Mouse (Mus musculus) adrenal gland, postnatal 4 days (tissue): ENCODE results near the gene Adap2. TPM values are rescaled to one million over a fixed set of nuclear protein-coding genes. Genes with fewer than 3 reads are reported as not detected.

Source experiments
- DNase-seq, 2 experiments: peaks; one replicate each; pipeline ENCODE4 v3.0.0; 2021 to 2022; ENCODE audit warnings: low spot score in 2 of 2, mixed read lengths in 2 of 2
- total RNA-seq, 2 experiments: library from RNA; stranded (reverse); gene quantifications; 2 replicates each; pipeline ENCODE4 v1.2.3; 2021

Gene Adap2
- total RNA-seq, 2 experiments from 2014 or later: 11.4 to 14.3 TPM

DNA sequence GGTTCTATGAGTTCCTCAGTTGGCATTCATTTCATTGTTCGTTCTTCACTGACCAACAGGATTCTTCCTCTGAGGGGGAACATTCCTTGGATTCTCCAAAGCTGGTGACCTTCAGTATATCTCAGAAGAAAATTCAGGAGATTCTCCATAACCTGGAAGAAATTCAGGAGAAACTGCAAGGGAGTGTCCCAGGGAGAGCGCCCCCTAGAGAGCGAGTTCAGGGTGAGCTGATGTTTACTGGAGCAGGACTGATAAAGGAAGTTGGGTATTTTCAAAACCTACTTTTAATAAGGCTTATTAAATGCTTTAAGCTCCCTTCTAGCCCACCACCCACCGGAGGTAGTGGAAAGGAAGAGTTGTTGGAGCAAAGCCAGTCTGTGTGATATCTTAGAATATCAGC, 39.9 kb downstream of the Adap2 start:
- DNase-seq: no peak

GRCm38 (mm10) chr11:80196351-80196750, 42.4 kb downstream of the Adap2 start:
- DNase-seq: no peak

DNA sequence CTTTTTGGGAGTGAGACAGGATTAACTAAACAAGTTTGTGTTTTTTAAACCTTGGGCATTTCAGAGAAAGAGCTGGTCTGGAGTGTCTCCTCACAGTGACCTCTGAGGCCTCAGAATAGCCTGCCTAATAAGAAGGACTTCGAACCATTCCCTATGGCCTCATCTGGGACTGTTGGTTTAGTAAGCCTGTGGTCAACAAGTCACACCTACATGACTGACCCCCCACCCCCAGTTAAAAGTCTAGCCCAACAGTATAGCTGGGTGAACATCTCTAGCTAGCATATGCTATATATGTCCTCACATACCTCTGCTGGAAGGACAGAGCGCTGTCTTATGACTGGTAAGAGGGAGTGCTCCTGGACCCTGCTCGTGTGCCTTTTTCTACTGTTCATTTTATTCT, 45.4 kb downstream of the Adap2 start:
- no peak for DNase-seq

- no peak for DNase-seq
These were observed 45.9 kb downstream of the Adap2 start for GRCm38 (mm10) chr11:80199773-80200172.

- no peak for DNase-seq
These were observed 46.4 kb downstream of the Adap2 start for GRCm38 (mm10) chr11:80200326-80200725.

DNA sequence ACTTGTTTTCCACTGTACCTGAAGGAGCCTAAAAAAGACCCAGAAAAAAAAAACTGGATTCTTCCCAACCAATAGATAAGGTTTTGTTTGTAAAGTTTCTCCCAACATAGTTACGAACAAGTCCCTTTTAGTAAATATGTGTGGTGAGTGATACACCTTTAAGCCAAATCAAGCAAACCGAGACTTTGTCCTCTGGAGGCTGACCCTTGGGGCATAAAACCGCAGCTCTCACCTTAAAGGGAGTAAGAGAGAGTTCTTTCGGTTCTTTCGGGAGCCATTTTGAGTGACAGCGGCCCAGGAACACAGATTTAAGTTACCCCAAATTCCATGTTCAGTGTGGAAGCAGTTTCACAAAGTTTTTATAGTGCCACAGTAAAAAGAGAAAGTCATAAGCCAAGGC, 48.4 kb downstream of the Adap2 start:
- DNase-seq: no peak

GRCm38 (mm10) chr11:80204037-80204436, 50.1 kb downstream of the Adap2 start:
- no peak for DNase-seq

DNA sequence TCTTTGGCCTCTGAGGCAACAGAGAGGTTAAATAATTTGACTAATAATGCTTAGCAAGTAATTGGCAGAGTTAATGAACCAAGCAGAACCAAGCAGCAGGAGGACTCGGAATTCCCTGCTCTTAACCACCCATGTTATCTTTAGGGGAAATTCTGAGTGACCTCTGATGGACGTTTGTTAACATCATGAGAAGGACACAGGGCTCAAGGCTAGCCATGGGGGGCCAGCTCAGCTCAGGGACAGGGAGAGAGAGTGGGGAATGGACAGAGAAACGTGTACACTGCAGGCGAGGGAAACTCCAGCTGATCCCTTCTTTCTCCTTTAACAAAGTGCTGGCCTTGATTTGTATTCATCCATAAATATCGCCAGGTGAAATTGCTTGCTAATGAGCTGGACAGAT, 51.0 kb downstream of the Adap2 start:
- no peak for DNase-seq

- DNase-seq: no peak
These were observed 54.6 kb downstream of the Adap2 start for GRCm38 (mm10) chr11:80208465-80208859.

- DNase-seq: peak; percentile 95 to 96
These were observed 55.2 kb downstream of the Adap2 start, which contains the start of gene Rhot1 for GRCm38 (mm10) chr11:80208860-80209800. Rhot1 (plus strand) TSS chr11:80209019.

DNA sequence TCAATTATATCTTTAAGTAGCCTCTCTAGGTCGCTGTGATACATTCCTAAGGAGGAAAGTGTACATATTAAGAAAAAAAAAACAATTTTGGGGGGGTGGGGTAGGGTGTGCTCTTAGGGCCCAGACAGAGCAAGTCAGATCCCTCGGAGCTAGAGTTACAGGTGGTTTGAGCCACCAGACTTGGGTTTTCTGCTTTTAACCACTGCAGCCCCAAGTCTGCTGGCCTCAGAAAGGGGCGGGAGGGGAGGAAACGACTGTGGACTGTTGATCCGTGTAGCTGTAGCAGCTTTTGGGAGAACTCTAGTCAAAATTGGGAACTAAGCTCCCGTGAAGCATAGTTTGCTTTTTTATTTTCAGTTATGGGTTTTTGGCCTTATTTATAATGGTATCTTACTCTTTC, 56.4 kb downstream of the Adap2 start:
- no peak for DNase-seq

DNA sequence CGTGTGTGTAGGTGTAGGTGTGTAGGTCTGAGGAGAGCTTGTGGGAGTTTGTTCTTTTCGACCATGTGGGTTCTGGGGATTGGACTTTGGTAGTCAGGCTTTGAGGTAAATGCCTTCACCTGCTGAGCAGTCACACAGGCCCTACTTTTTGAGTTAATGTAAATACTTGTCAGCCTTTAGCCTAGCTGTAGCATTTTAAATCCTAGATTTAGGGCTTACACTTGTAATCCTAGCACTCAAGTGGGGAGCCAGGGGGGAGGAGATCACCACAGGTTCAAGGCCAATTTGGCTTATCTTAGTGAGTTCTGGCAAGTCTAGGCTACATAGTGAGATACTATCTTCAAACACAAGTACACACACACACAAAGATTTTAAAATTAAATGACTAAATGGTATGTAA, 58.4 kb downstream of the Adap2 start:
- DNase-seq: no peak

DNA sequence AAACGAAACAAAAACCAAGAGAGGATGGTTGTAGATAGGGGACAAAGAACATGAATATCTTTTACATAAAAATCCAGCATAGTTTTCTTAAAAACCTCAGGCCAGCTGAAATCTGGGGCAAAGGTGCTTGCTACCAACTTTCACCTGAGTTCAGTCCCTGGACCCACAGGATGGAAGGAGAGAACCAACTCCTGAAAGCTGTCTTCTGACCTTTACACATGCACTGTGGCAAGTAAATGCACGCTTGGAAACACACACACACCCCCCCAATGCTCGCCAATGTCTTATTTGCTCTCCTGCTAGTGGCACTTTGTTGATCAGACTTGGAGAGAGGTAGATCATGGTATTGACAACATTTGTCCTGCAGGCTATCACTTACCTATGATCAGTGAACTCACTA, 61.4 kb downstream of the Adap2 start:
- DNase-seq: no peak

DNA sequence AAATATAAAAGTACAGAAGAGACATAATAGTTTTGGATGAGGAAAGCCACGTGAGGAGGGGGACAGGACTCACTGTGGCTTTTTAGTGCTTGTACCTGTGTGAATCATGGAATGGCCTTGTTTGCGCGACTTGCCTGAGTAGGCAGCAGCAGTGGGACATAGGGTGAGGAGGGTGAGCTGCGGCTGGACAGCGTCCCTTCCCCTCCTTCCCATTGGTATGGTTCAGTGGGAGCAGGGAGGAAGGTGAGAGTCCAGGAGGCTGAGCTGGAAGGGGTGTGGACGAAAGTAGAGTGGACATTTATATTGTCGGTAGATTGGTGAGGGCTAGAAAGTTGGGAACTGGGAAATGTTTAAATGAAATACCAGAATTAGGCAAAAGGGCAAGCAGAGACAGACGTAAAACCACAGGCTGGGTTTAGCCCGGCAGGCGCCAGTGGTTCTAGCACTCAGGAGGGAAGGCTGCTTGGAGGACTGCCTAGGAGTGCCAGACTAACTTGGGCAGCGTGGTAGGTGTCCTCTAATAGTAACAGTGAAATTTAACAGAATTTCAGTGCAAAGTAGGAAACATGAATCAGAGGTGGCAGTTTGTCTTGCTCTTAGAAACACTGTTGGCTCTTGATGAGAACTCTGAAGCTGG, 64.9 kb downstream of the Adap2 start:
- no peak for DNase-seq

Other genes with a start within 250 kb of the Adap2 start
- gene Utp6, start 191.7 kb upstream of the Adap2 start, total RNA-seq: 10 to 100 TPM; 35.3 to 39.7 TPM
- gene Suz12, start 161.0 kb upstream of the Adap2 start, total RNA-seq: 10 to 100 TPM; 80.8 to 83.1 TPM
- 10 to 100 TPM; 25.1 to 28.0 TPM for gene Crlf3, start 73.1 kb upstream of the Adap2 start, total RNA-seq
- 10 to 100 TPM; 10.1 to 10.8 TPM for gene Atad5, start 64.7 kb upstream of the Adap2 start, total RNA-seq
- gene Tefm, start 11.9 kb upstream of the Adap2 start, total RNA-seq: 10 to 100 TPM; 20.9 to 22.8 TPM
- gene Rnf135, start 29.7 kb downstream of the Adap2 start, total RNA-seq: 10 to 100 TPM; 16.0 to 16.2 TPM
- 10 to 100 TPM; 61.4 to 65.9 TPM for gene Rhot1, start 54.9 kb downstream of the Adap2 start, total RNA-seq
- 1 to 10 TPM; 3.9 to 4.6 TPM for gene Rhbdl3, start 146.8 kb downstream of the Adap2 start, total RNA-seq
- gene 5730455P16Rik, start 223.9 kb downstream of the Adap2 start, total RNA-seq: 10 to 100 TPM; 23.5 to 25.2 TPM
- 100 to 1,000 TPM; 192 to 194 TPM for gene Zfp207, start 229.2 kb downstream of the Adap2 start, total RNA-seq